Mouse (Mus musculus) MEL (cell line): ENCODE results near the gene Gm20509. TPM values are rescaled to one million over a fixed set of nuclear protein-coding genes. Genes with fewer than 3 reads are reported as not detected.

ENCODE experiments used
- DNase-seq: peaks from one replicate; pipeline ENCODE4 v3.0.0; 2011; ENCODE audit warnings: low read depth, low spot score
- H3K27ac ChIP-seq: 2 replicates; pipeline ENCODE4 v1.5.1; 2012; ENCODE audit warnings: low read depth, mild to moderate bottlenecking, control low read depth, low read length, moderate library complexity; ENCODE audit not compliant: control insufficient read depth
- H3K27me3 ChIP-seq, 2 experiments: fragments of 150-350 bp in 1 of 2; sonication (generic) in 1 of 2; 2 replicates each; pipeline ENCODE4 v1.6.1; 2012; ENCODE audit warnings: low read length in 2 of 2, mild to moderate bottlenecking in 2 of 2, improper control_type of control experiment in 1 of 2, moderate library complexity in 1 of 2; ENCODE audit not compliant: insufficient read depth in 2 of 2, control insufficient read depth in 1 of 2
- H3K36me3 ChIP-seq, 2 experiments: 2 replicates each; pipeline ENCODE4 v1.6.1; 2012 to 2014; ENCODE audit warnings: low read length in 2 of 2, improper control_type of control experiment in 1 of 2, inconsistent platforms in 1 of 2, mild to moderate bottlenecking in 1 of 2; ENCODE audit not compliant: insufficient read depth in 2 of 2, control insufficient read depth in 1 of 2
- H3K4me1 ChIP-seq, 2 experiments: fragments of 150-350 bp in 1 of 2; sonication (generic) in 1 of 2; 2 replicates each; pipeline ENCODE4 v1.6.1; 2012; ENCODE audit warnings: low read length in 2 of 2, improper control_type of control experiment in 1 of 2, mild to moderate bottlenecking in 1 of 2; ENCODE audit not compliant: insufficient read depth in 2 of 2, control insufficient read depth in 1 of 2
- H3K4me3 ChIP-seq, 2 experiments: fragments of 150-350 bp in 1 of 2; sonication (generic) in 1 of 2; 2 replicates each; pipeline ENCODE4 v1.5.1; 2012; ENCODE audit warnings: low read depth in 2 of 2, low read length in 2 of 2, mild to moderate bottlenecking in 2 of 2, moderate library complexity in 2 of 2, control low read depth in 1 of 2, improper control_type of control experiment in 1 of 2; ENCODE audit not compliant: control insufficient read depth in 1 of 2, insufficient read depth in 1 of 2
- H3K79me2 ChIP-seq: 2 replicates; pipeline ENCODE4 v1.6.1; 2012; ENCODE audit warnings: mild to moderate bottlenecking, low read length, moderate library complexity; ENCODE audit not compliant: control insufficient read depth, poor library complexity, insufficient read depth
- H3K9ac ChIP-seq: 2 replicates; pipeline ENCODE4 v1.6.1; 2012; ENCODE audit warnings: low read depth, mild to moderate bottlenecking, control low read depth, low read length, moderate library complexity; ENCODE audit not compliant: control insufficient read depth, poor library complexity, severe bottlenecking
- H3K9me3 ChIP-seq: fragments of 150-350 bp; sonication (generic); replicated peaks from 2 replicates; pipeline ENCODE4 v1.6.1; 2012; ENCODE audit warnings: mild to moderate bottlenecking, low read length, improper control_type of control experiment, moderate library complexity; ENCODE audit not compliant: insufficient read depth
- BHLHE40 ChIP-seq: IDR thresholded peaks from 2 replicates; pipeline ENCODE4 v1.6.1; 2012; ENCODE audit warnings: low read depth, mild to moderate bottlenecking, inconsistent platforms, low read length, improper control_type of control experiment, borderline replicate concordance
- CHD1 ChIP-seq: IDR thresholded peaks from 2 replicates; pipeline ENCODE4 v1.6.1; 2012; ENCODE audit warnings: low read depth, mild to moderate bottlenecking, inconsistent platforms, low read length, improper control_type of control experiment
- CTCF ChIP-seq, 3 experiments: IDR thresholded peaks in 2 of 3; conservative IDR thresholded peaks in 1 of 3; 2 replicates each; pipeline ENCODE4 v1.5.1; 2011 to 2012; ENCODE audit warnings: low read length in 3 of 3, low read depth in 2 of 3, mild to moderate bottlenecking in 2 of 3, improper control_type of control experiment in 1 of 3, inconsistent platforms in 1 of 3, mixed read lengths in 1 of 3, moderate library complexity in 1 of 3; ENCODE audit not compliant: control insufficient read depth in 1 of 3, insufficient read depth in 1 of 3, poor library complexity in 1 of 3, severe bottlenecking in 1 of 3
- E2F4 ChIP-seq: IDR thresholded peaks from 2 replicates; pipeline ENCODE4 v1.6.1; 2011; ENCODE audit warnings: low read depth, low read length, improper control_type of control experiment, borderline replicate concordance
- GABPA ChIP-seq: IDR thresholded peaks from 2 replicates; pipeline ENCODE4 v1.6.1; 2012; ENCODE audit warnings: low read depth, mild to moderate bottlenecking, inconsistent platforms, low read length, improper control_type of control experiment, moderate library complexity
- GATA1 ChIP-seq: IDR thresholded peaks from 2 replicates; pipeline ENCODE4 v1.6.1; 2011; ENCODE audit warnings: low read depth, low read length, improper control_type of control experiment
- JUND ChIP-seq: IDR thresholded peaks from 2 replicates; pipeline ENCODE4 v1.6.1; 2011; ENCODE audit warnings: low read depth, mild to moderate bottlenecking, improper control_type of control experiment, low read length
- MAFK ChIP-seq: IDR thresholded peaks from 2 replicates; pipeline ENCODE4 v1.6.1; 2011; ENCODE audit warnings: low read depth, mild to moderate bottlenecking, low read length, improper control_type of control experiment, borderline replicate concordance
- MAX ChIP-seq: IDR thresholded peaks from 2 replicates; pipeline ENCODE4 v1.6.1; 2011; ENCODE audit warnings: low read length, improper control_type of control experiment
- MAZ ChIP-seq: IDR thresholded peaks from 2 replicates; pipeline ENCODE4 v1.6.1; 2012; ENCODE audit warnings: low read depth, mild to moderate bottlenecking, inconsistent platforms, low read length, improper control_type of control experiment
- MEF2A ChIP-seq: IDR thresholded peaks from 2 replicates; pipeline ENCODE4 v1.6.1; 2014; ENCODE audit warnings: low read depth, mild to moderate bottlenecking, inconsistent platforms, low read length, improper control_type of control experiment; ENCODE audit not compliant: poor library complexity, insufficient replicate concordance, severe bottlenecking; ENCODE audit errors: extremely low read depth
- MXI1 ChIP-seq: IDR thresholded peaks from 2 replicates; pipeline ENCODE4 v1.6.1; 2011; ENCODE audit warnings: mild to moderate bottlenecking, low read depth, low read length, improper control_type of control experiment
- MYB ChIP-seq: IDR thresholded peaks from 2 replicates; pipeline ENCODE4 v1.6.1; 2011; ENCODE audit warnings: mild to moderate bottlenecking, low read depth, low read length, improper control_type of control experiment
- MYC ChIP-seq: IDR thresholded peaks from 2 replicates; pipeline ENCODE4 v1.6.1; 2011; ENCODE audit warnings: low read depth, mild to moderate bottlenecking, low read length, improper control_type of control experiment, moderate library complexity
- NELFE ChIP-seq: IDR thresholded peaks from 2 replicates; pipeline ENCODE4 v1.6.1; 2011; ENCODE audit warnings: low read depth, low read length, improper control_type of control experiment
- NRF1 ChIP-seq: IDR thresholded peaks from 2 replicates; pipeline ENCODE4 v1.6.1; 2014; ENCODE audit warnings: low read depth, mild to moderate bottlenecking, inconsistent platforms, low read length, improper control_type of control experiment, moderate library complexity; ENCODE audit not compliant: poor library complexity, insufficient read depth, severe bottlenecking
- POLR2AphosphoS5 ChIP-seq: IDR thresholded peaks from 2 replicates; pipeline ENCODE4 v1.6.1; 2012; ENCODE audit warnings: low read depth, borderline replicate concordance, mild to moderate bottlenecking, inconsistent platforms, low read length, moderate library complexity, mixed read lengths
- RAD21 ChIP-seq: IDR thresholded peaks from 2 replicates; pipeline ENCODE4 v1.6.1; 2011; ENCODE audit warnings: mild to moderate bottlenecking, low read depth, low read length, improper control_type of control experiment
- RCOR1 ChIP-seq: IDR thresholded peaks from 2 replicates; pipeline ENCODE4 v1.6.1; 2012; ENCODE audit warnings: low read depth, mild to moderate bottlenecking, inconsistent platforms, low read length, improper control_type of control experiment
- SMC3 ChIP-seq: IDR thresholded peaks from 2 replicates; pipeline ENCODE4 v1.6.1; 2011; ENCODE audit warnings: low read depth, low read length, improper control_type of control experiment
- TAL1 ChIP-seq: IDR thresholded peaks from 2 replicates; pipeline ENCODE4 v1.6.1; 2012; ENCODE audit warnings: mild to moderate bottlenecking, inconsistent platforms, low read length, moderate library complexity, mixed read lengths
- TCF12 ChIP-seq: IDR thresholded peaks from 2 replicates; pipeline ENCODE4 v1.6.1; 2014; ENCODE audit warnings: low read depth, mild to moderate bottlenecking, inconsistent platforms, low read length, improper control_type of control experiment, moderate library complexity
- USF1 ChIP-seq: IDR thresholded peaks from 2 replicates; pipeline ENCODE4 v1.6.1; 2014; ENCODE audit warnings: low read depth, mild to moderate bottlenecking, inconsistent platforms, low read length, improper control_type of control experiment, moderate library complexity
- USF2 ChIP-seq, 2 experiments: IDR thresholded peaks; 2 replicates each; pipeline ENCODE4 v1.6.1; 2011 to 2012; ENCODE audit warnings: improper control_type of control experiment in 2 of 2, low read length in 2 of 2, borderline replicate concordance in 1 of 2, inconsistent platforms in 1 of 2, low read depth in 1 of 2, mild to moderate bottlenecking in 1 of 2; ENCODE audit not compliant: insufficient read depth in 1 of 2
- ZMIZ1 ChIP-seq: IDR thresholded peaks from 2 replicates; pipeline ENCODE4 v1.6.1; 2012; ENCODE audit warnings: low read depth, mild to moderate bottlenecking, inconsistent platforms, low read length, improper control_type of control experiment, moderate library complexity
- ZNF384 ChIP-seq: IDR thresholded peaks from 2 replicates; pipeline ENCODE4 v1.6.1; 2012; ENCODE audit warnings: low read depth, mild to moderate bottlenecking, inconsistent platforms, low read length, improper control_type of control experiment
- polyA plus RNA-seq, 2 experiments: library from polyadenylated mRNA; stranded (reverse) in 1 of 2; unstranded in 1 of 2; fragments of >175 nt in 1 of 2; fragments of >200 nt in 1 of 2; gene quantifications; 2 replicates each; pipeline versions ENCODE4 v1.2.1 to v1.2.4; 2012; ENCODE audit warnings: low replicate concordance in 2 of 2, low read depth in 1 of 2; ENCODE audit not compliant: insufficient read length in 2 of 2, insufficient read depth in 1 of 2, missing spikeins in 1 of 2
- total RNA-seq: library from RNA; depleted of rRNA; stranded (reverse); fragments of 300-350 nt; gene quantifications from 2 replicates; pipeline ENCODE4 v1.2.3, GENCODE M21; 2012

Gm20509 gene
- total and polyA plus RNA-seq, 3 experiments, result not detected

DNA sequence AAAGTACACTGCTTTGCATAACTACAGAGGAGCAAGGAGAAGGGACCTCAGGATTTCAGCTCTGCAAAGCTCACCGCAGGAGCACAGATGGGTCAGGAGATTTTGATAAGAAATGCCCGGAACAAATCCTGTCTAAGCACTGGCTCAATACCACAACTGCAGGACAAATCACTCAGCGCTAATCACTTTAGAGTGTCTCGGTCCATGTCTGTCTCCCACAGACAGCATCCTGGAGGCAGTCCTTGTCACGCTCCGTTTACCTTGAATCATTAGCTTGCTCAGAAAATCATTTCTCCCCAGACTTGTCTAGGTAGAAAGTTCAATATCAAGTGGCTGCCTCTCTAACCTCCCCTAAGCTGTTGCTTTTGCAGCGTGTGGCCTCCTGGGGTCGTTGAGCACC is 27.6 kb downstream of the Gm20509 start:
- Histone ChIP-seq H3K27me3 (no peaks in the 10 kb centered on the region), H3K27ac (no peak overlapping the region), H3K4me1 (no peaks in the 10 kb centered on the region; a peak in 1 of 4 replicates), H3K79me2 (no peaks in the 10 kb centered on the region), H3K36me3 (peaks cover under 1 to 4% of the 10 kb centered on the region in 2 experiments), H3K4me3 (no peak overlapping the region), H3K9me3 (no peaks in the 10 kb centered on the region), H3K9ac (no peak overlapping the region)
- TF ChIP-seq CHD1 (no peak), NELFE (no peak), GABPA (no peak), MAX (no peak), E2F4 (no peak), MYC (no peak), ZNF384 (no peak), MAZ (no peak), SMC3 (no peak), CTCF (IDR thresholded peaks at IDR 0.05 in 2 of 3, conservative IDR thresholded peaks at IDR 0.05 in 1 of 3; ENCODE audit: control insufficient read depth in 1 of 3, insufficient read depth in 1 of 3, low read depth in 2 of 3, low read length in 3 of 3, poor library complexity in 1 of 3, severe bottlenecking in 1 of 3) (no peak), MYB (no peak), GATA1 (no peak), RCOR1 (no peak)
- no peak for DNase-seq

DNA sequence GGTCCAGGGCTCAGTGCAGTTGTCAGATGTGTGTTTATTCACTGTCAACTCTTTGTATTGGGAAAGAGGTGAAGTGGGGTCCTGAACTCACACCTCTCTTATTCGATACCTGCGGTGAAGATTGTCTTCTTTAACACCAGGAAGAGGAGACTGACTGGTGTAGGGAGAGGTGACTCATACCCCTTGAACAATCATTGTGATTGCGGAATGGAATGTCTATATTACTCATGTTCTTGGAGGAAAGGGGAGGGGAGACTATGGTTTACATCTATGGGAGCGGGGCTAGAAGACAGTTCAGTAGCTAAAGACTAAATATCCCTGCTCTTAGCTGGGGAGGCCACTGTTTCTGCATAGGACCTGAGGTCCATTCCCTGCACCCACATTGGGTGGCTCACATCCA is 28.3 kb downstream of the Gm20509 start:
- no peak overlapping the region for H3K27ac ChIP-seq
- no peak for DNase-seq
- no peak for TF ChIP-seq BHLHE40
- no peak for TF ChIP-seq POLR2AphosphoS5
- no peak for TF ChIP-seq GATA1
- TF ChIP-seq MAFK, result no peak
- TF ChIP-seq MYC, result no peak
- no peak for TF ChIP-seq MXI1
- no peak for TF ChIP-seq JUND
- TF ChIP-seq RAD21, result no peak
- no peak for TF ChIP-seq TCF12
- TF ChIP-seq TAL1, result no peak
- TF ChIP-seq USF1, result no peak
- no peak for TF ChIP-seq ZMIZ1
- TF ChIP-seq RCOR1, result no peak
- TF ChIP-seq MEF2A, result no peak
- TF ChIP-seq USF2 (IDR thresholded peaks at IDR 0.05; ENCODE audit: borderline replicate concordance in 1 of 2, insufficient read depth in 1 of 2, low read depth in 1 of 2, low read length in 2 of 2), result no peak
- no peak for TF ChIP-seq E2F4
- TF ChIP-seq NRF1, result no peak
- TF ChIP-seq, all 39 proteins: peak for 0
- H3K9ac ChIP-seq, result no peak overlapping the region
- H3K4me1 ChIP-seq, result no peaks in the 10 kb centered on the region; a peak in 1 of 4 replicates
- no peaks in the 10 kb centered on the region for H3K9me3 ChIP-seq
- H3K36me3 ChIP-seq, result peaks cover 0 to 4% of the 10 kb centered on the region in 2 experiments; a peak in 3 of 4 replicates
- no peak overlapping the region for H3K4me3 ChIP-seq
- no peaks in the 10 kb centered on the region for H3K27me3 ChIP-seq
- H3K79me2 ChIP-seq, result no peaks in the 10 kb centered on the region
